Mouse (Mus musculus) kidney, embryonic 15.5 days (tissue): ENCODE results near the gene Srp9. TPM values are rescaled to one million over a fixed set of nuclear protein-coding genes. Genes with fewer than 3 reads are reported as not detected.
A peak's percentile ranks its signal among the peaks of the same experiment; 100 is the strongest.

Experiments used
- ATAC-seq: fragments of 200-750 bp; cut with Nextera tagmentation; replicated peaks from 2 replicates; pipeline ENCODE4 v1.8.0; 2017; ENCODE audit warnings: moderate TSS enrichment; ENCODE audit not compliant: low FRiP score
- H3K27ac ChIP-seq: fragments of 300-500 bp; sonication (generic); 2 replicates; pipeline ENCODE4 v1.5.1; 2015; ENCODE audit warnings: mild to moderate bottlenecking, inconsistent platforms
- H3K27me3 ChIP-seq: fragments of 300-500 bp; sonication (generic); 2 replicates; pipeline ENCODE4 v1.6.1; 2015; ENCODE audit warnings: inconsistent platforms
- H3K36me3 ChIP-seq: fragments of 300-500 bp; sonication (generic); 2 replicates; pipeline ENCODE4 v1.6.1; 2015; ENCODE audit warnings: inconsistent platforms
- H3K4me1 ChIP-seq: fragments of 300-500 bp; sonication (generic); 2 replicates; pipeline ENCODE4 v1.6.1; 2015; ENCODE audit warnings: inconsistent platforms
- H3K4me2 ChIP-seq: fragments of 300-500 bp; sonication (generic); 2 replicates; pipeline ENCODE4 v1.6.1; 2015; ENCODE audit warnings: moderate library complexity, mild to moderate bottlenecking, inconsistent platforms
- H3K4me3 ChIP-seq: fragments of 300-500 bp; sonication (generic); replicated peaks from 2 replicates; pipeline ENCODE4 v1.5.1; 2015; ENCODE audit warnings: mild to moderate bottlenecking, inconsistent platforms
- H3K9ac ChIP-seq: fragments of 300-500 bp; sonication (generic); 2 replicates; pipeline ENCODE4 v1.6.1; 2015; ENCODE audit warnings: mild to moderate bottlenecking, inconsistent platforms
- H3K9me3 ChIP-seq: fragments of 300-500 bp; sonication (generic); replicated peaks from 2 replicates; pipeline ENCODE4 v1.6.1; 2016; ENCODE audit warnings: inconsistent platforms
- WGBS: fragments of 180-500 bp; shearing (Covaris S2); methylation state at CpG from one replicate; pipeline ENCODE4 v1.1.7; 2015; ENCODE audit warnings: mixed read lengths; 5-methylcytosine and 5-hydroxymethylcytosine counted together
- polyA plus RNA-seq: library from polyadenylated mRNA; unstranded; fragments of >200 nt; fragmentation: Nextera tagmentation; extraction: Ambion mirVana; gene quantifications from 2 replicates; pipeline ENCODE4 v1.2.1, GENCODE M21; 2015

Gene Srp9
- 151 and 159 TPM in 2 replicates for polyA plus RNA-seq

- peak; percentile 99 for ATAC-seq
- H3K4me1 ChIP-seq: peaks cover 19% of the 10 kb centered on the region
- peak within 1 kb of the TSS; percentile 93 for H3K27ac ChIP-seq
- H3K9ac ChIP-seq: peak within 1 kb of the TSS; percentile 81
- peaks cover 25% of the 10 kb centered on the region for H3K36me3 ChIP-seq
- no peaks in the 10 kb centered on the region for H3K9me3 ChIP-seq
- H3K4me2 ChIP-seq: peak within 1 kb of the TSS; percentile 65
- 2% methylated on average over 37 of the region's 37 CpGs for WGBS
- H3K27me3 ChIP-seq: no peaks in the 10 kb centered on the region
- H3K4me3 ChIP-seq: peak within 1 kb of the TSS; percentile 84
Observed at GRCm38 (mm10) chr1:182124506-182124905, at the start of gene Srp9. TSS of gene Srp9 (plus strand) at chr1:182124737.

GRCm38 (mm10) chr1:182081744-182082419 lies 42.7 kb upstream of the Srp9 start:
- ATAC-seq: peak; percentile 79
- Histone ChIP-seq H3K9me3 (no peaks in the 10 kb centered on the region), H3K27ac (peak overlapping the region; percentile 45; the same call in 1 of the 2 replicates), H3K27me3 (no peaks in the 10 kb centered on the region), H3K36me3 (peaks cover 4% of the 10 kb centered on the region; the same call in 1 of the 2 replicates), H3K4me2 (peak overlapping the region; percentile 24), H3K9ac (no peak overlapping the region), H3K4me1 (peaks cover 15% of the 10 kb centered on the region), H3K4me3 (no peak overlapping the region)
- WGBS: 19% methylated on average over 16 of the region's 16 CpGs

- H3K9ac ChIP-seq: no peak overlapping the region
- 71% methylated on average over 4 of the region's 4 CpGs for WGBS
- no peaks in the 10 kb centered on the region for H3K27me3 ChIP-seq
- ATAC-seq: no peak
- H3K4me3 ChIP-seq: no peak overlapping the region
- H3K36me3 ChIP-seq: peaks cover under 1% of the 10 kb centered on the region; the same call in 1 of the 2 replicates
- no peaks in the 10 kb centered on the region for H3K9me3 ChIP-seq
- H3K27ac ChIP-seq: no peak overlapping the region
- H3K4me2 ChIP-seq: no peak overlapping the region
- peaks cover 26% of the 10 kb centered on the region for H3K4me1 ChIP-seq
Observed at GRCm38 (mm10) chr1:182083459-182083858, 41.1 kb upstream of the Srp9 start.

- Histone ChIP-seq H3K4me2 (no peak overlapping the region), H3K27ac (no peak overlapping the region), H3K9ac (no peak overlapping the region), H3K4me3 (no peak overlapping the region), H3K27me3 (no peaks in the 10 kb centered on the region), H3K9me3 (no peaks in the 10 kb centered on the region), H3K36me3 (no peaks in the 10 kb centered on the region), H3K4me1 (peaks cover 55% of the 10 kb centered on the region)
- WGBS: 53% methylated on average over 7 of the region's 7 CpGs
- ATAC-seq: no peak
Observed at GRCm38 (mm10) chr1:182086759-182087158, 37.8 kb upstream of the Srp9 start.

- no peak overlapping the region for H3K4me2 ChIP-seq
- no peak overlapping the region for H3K27ac ChIP-seq
Observed at GRCm38 (mm10) chr1:182087351-182087750, 37.2 kb upstream of the Srp9 start.

GRCm38 (mm10) chr1:182087753-182088633 lies 36.5 kb upstream of the Srp9 start:
- WGBS: 70% methylated on average over 14 of the region's 14 CpGs
- no peak for ATAC-seq
- Histone ChIP-seq H3K4me1 (peaks cover 56% of the 10 kb centered on the region), H3K27ac (peak overlapping the region; percentile 79), H3K4me3 (no peak overlapping the region), H3K36me3 (no peaks in the 10 kb centered on the region), H3K9ac (no peak overlapping the region), H3K9me3 (no peaks in the 10 kb centered on the region), H3K4me2 (no peak overlapping the region), H3K27me3 (no peaks in the 10 kb centered on the region)

More at GRCm38 (mm10) chr1:182087351-182087750, 37.2 kb upstream of the Srp9 start:
- ATAC-seq: no peak
- H3K9me3 ChIP-seq: no peaks in the 10 kb centered on the region
- H3K4me1 ChIP-seq: peaks cover 55% of the 10 kb centered on the region
- H3K9ac ChIP-seq: no peak overlapping the region
- WGBS: 88% methylated on average over 3 of the region's 3 CpGs
- H3K36me3 ChIP-seq: no peaks in the 10 kb centered on the region
- H3K27me3 ChIP-seq: no peaks in the 10 kb centered on the region
- H3K4me3 ChIP-seq: no peak overlapping the region

GRCm38 (mm10) chr1:182088844-182089418 lies 35.6 kb upstream of the Srp9 start:
- peak overlapping the region; percentile 79 for H3K27ac ChIP-seq
- peak; percentile 66 for ATAC-seq
- peaks cover 56% of the 10 kb centered on the region for H3K4me1 ChIP-seq
- WGBS: 40% methylated on average over 14 of the region's 14 CpGs
- H3K27me3 ChIP-seq: no peaks in the 10 kb centered on the region
- H3K9ac ChIP-seq: no peak overlapping the region
- H3K36me3 ChIP-seq: no peaks in the 10 kb centered on the region
- no peak overlapping the region for H3K4me2 ChIP-seq
- H3K4me3 ChIP-seq: no peak overlapping the region
- H3K9me3 ChIP-seq: no peaks in the 10 kb centered on the region

- Histone ChIP-seq H3K27ac (peak overlapping the region; percentile 79), H3K9me3 (no peaks in the 10 kb centered on the region), H3K4me1 (peaks cover 61% of the 10 kb centered on the region), H3K9ac (no peak overlapping the region), H3K36me3 (no peaks in the 10 kb centered on the region), H3K4me2 (no peak overlapping the region), H3K4me3 (no peak overlapping the region), H3K27me3 (no peaks in the 10 kb centered on the region)
- no peak for ATAC-seq
- WGBS: 34% methylated on average over 15 of the region's 15 CpGs
Observed at GRCm38 (mm10) chr1:182089600-182090297, 34.8 kb upstream of the Srp9 start.

- no peak overlapping the region for H3K4me2 ChIP-seq
Observed at GRCm38 (mm10) chr1:182090298-182090677, 34.2 kb upstream of the Srp9 start.

GRCm38 (mm10) chr1:182091261-182091660 lies 33.3 kb upstream of the Srp9 start:
- Histone ChIP-seq H3K4me2 (no peak overlapping the region), H3K27ac (peak overlapping the region; percentile 79), H3K9me3 (no peaks in the 10 kb centered on the region), H3K27me3 (no peaks in the 10 kb centered on the region), H3K36me3 (no peaks in the 10 kb centered on the region), H3K9ac (no peak overlapping the region), H3K4me1 (peaks cover 70% of the 10 kb centered on the region), H3K4me3 (no peak overlapping the region)
- 24% methylated on average over 7 of the region's 7 CpGs for WGBS
- no peak for ATAC-seq

More at GRCm38 (mm10) chr1:182090298-182090677, 34.2 kb upstream of the Srp9 start:
- H3K27ac ChIP-seq: peak overlapping the region; percentile 79
- no peaks in the 10 kb centered on the region for H3K27me3 ChIP-seq
- H3K4me1 ChIP-seq: peaks cover 67% of the 10 kb centered on the region
- 35% methylated on average over 5 of the region's 5 CpGs for whole genome bisulfite sequencing
- H3K9ac ChIP-seq: no peak overlapping the region
- H3K4me3 ChIP-seq: no peak overlapping the region
- ATAC-seq: 0 out of 2 replicates have a peak, but pooled peaks have one; percentile 29
- no peaks in the 10 kb centered on the region for H3K36me3 ChIP-seq
- H3K9me3 ChIP-seq: no peaks in the 10 kb centered on the region

- H3K9ac ChIP-seq: no peak overlapping the region
- 0 out of 2 replicates have a peak, but pooled peaks have one; percentile 3 for ATAC-seq
- 67% methylated on average over 13 of the region's 13 CpGs for WGBS
- H3K4me1 ChIP-seq: peaks cover 68% of the 10 kb centered on the region
- H3K9me3 ChIP-seq: no peaks in the 10 kb centered on the region
- no peaks in the 10 kb centered on the region for H3K36me3 ChIP-seq
- no peak overlapping the region for H3K4me2 ChIP-seq
- peak overlapping the region; percentile 79 for H3K27ac ChIP-seq
- H3K4me3 ChIP-seq: no peak overlapping the region
- no peaks in the 10 kb centered on the region for H3K27me3 ChIP-seq
Observed at GRCm38 (mm10) chr1:182091746-182092412, 32.7 kb upstream of the Srp9 start.
